Mouse (Mus musculus) myocyte (in vitro differentiated cells): ENCODE measurements around the gene Msi2.
A peak's percentile ranks its signal among the peaks of the same experiment; 100 is the strongest.

Experiments
- CEBPB ChIP-seq: IDR thresholded peaks from 2 replicates; pipeline ENCODE4 v1.6.1; 2011; ENCODE audit warnings: mild to moderate bottlenecking, moderate library complexity; ENCODE audit not compliant: poor library complexity, insufficient read depth, severe bottlenecking
- E2F4 ChIP-seq: IDR thresholded peaks from one replicate; pipeline ENCODE4 v1.6.1; 2011; ENCODE audit warnings: mild to moderate bottlenecking, control low read depth, moderate library complexity; ENCODE audit not compliant: insufficient read depth
- MAX ChIP-seq: IDR thresholded peaks from one replicate; pipeline ENCODE4 v1.6.1; 2011; ENCODE audit warnings: low read depth, mild to moderate bottlenecking, control low read depth
- MYOD1 ChIP-seq, 3 experiments: IDR thresholded peaks; one replicate each; pipeline ENCODE4 v1.6.1; 2011; ENCODE audit warnings: control low read depth in 2 of 3, low read depth in 2 of 3, mild to moderate bottlenecking in 2 of 3, moderate library complexity in 1 of 3; ENCODE audit not compliant: insufficient read length in 2 of 3, control insufficient read depth in 1 of 3
- MYOG ChIP-seq, 3 experiments: IDR thresholded peaks; one replicate each; pipeline ENCODE4 v1.6.1; 2011; ENCODE audit warnings: control low read depth in 2 of 3, low read depth in 2 of 3, mild to moderate bottlenecking in 2 of 3; ENCODE audit not compliant: insufficient read length in 2 of 3, control insufficient read depth in 1 of 3, insufficient read depth in 1 of 3
- POLR2A ChIP-seq: IDR thresholded peaks from one replicate; pipeline ENCODE4 v1.6.1; 2011; ENCODE audit warnings: low read depth, mild to moderate bottlenecking, control low read depth, moderate library complexity; ENCODE audit not compliant: insufficient read length
- POLR2AphosphoS2 ChIP-seq: IDR thresholded peaks from one replicate; pipeline ENCODE4 v1.6.1; 2011; ENCODE audit warnings: low read depth, control low read depth; ENCODE audit not compliant: insufficient read length
- SRF ChIP-seq: IDR thresholded peaks from one replicate; pipeline ENCODE4 v1.6.1; 2011; ENCODE audit warnings: low read depth; ENCODE audit not compliant: control insufficient read depth, insufficient read length
- TCF3 ChIP-seq: IDR thresholded peaks from one replicate; pipeline ENCODE4 v1.6.1; 2011; ENCODE audit warnings: low read depth, control low read depth; ENCODE audit not compliant: insufficient read length
- USF1 ChIP-seq: IDR thresholded peaks from one replicate; pipeline ENCODE4 v1.6.1; 2011; ENCODE audit warnings: low read depth, mild to moderate bottlenecking, control low read depth, moderate library complexity

DNA sequence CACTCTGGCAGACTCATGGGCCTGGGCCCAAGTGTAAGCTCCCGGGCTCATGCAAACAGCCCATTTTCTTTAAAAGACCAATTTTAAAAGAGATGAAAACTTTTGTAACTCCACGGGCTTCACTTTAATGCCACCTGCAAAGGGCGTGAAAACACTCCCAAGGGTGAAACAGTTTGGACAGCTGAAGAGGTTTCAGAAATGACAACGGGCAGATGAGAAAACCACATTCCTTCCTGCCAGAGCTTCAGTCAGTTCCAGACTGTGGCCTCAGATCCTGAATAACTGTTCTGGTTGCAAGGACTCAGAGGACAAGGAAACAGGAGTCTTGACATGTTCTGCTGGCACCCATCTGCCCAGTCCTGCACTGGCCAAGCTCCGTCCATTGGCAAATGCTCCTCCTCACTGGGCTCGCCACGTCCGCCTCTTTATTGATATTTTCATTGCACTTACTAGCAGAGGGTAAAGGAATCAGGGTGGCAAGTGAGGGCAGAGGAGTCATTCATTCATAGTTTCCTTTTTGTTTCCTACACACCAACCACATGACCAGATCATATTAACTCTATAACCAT is 207.9 kb downstream of the Msi2 start:
- peak in 2 of 3 experiments; percentile 12 to 42 for TF ChIP-seq MYOG (IDR thresholded peaks at IDR 0.05; ENCODE audit: control insufficient read depth in 1 of 3, insufficient read depth in 1 of 3, insufficient read length in 2 of 3, low read depth in 2 of 3)
- no peak for TF ChIP-seq USF1
- TF ChIP-seq POLR2A: no peak
- TF ChIP-seq MAX: no peak
- TF ChIP-seq POLR2AphosphoS2: no peak
- no peak for TF ChIP-seq SRF
- TF ChIP-seq E2F4: no peak
- TF ChIP-seq TCF3: no peak
- no peak for TF ChIP-seq CEBPB
- TF ChIP-seq MYOD1 (IDR thresholded peaks at IDR 0.05; ENCODE audit: control insufficient read depth in 1 of 3, insufficient read length in 2 of 3, low read depth in 2 of 3): no peak
